23 mouse cellular contexts compared by ENCODE assay signal in genomic region chr5:148493025-148493424, GRCm38 (mm10). TPM values are rescaled to one million over a fixed set of nuclear protein-coding genes. Genes with fewer than 3 reads are reported as not detected.
A peak's percentile ranks its signal among the peaks of the same experiment; 100 is the strongest.
DNase-seq lines count a peak whose midpoint lies in the region; TF ChIP-seq lines count a peak whose summit lies in the region.
"Had no signal": no experiment of that assay in that cellular context is flagged by ENCODE, and none has a peak within 500 bp of the region (broad histone marks: within the 10 kb centered on the region; RNA-seq: fewer than 3 reads in every experiment).

No protein-coding gene starts in this region.

- H3K27me3 ChIP-seq in spleen, adult 2 months (ENCODE audit: control insufficient read depth, insufficient read depth, low read length) = no peaks in the 10 kb centered on the region
- H3K27me3 ChIP-seq: embryonic facial prominence, embryonic 13.5 days; forebrain, embryonic 13.5 days; heart, embryonic 12.5 days; hindbrain, embryonic 12.5 days; lung, embryonic 15.5 days; midbrain, embryonic 12.5 days had no signal

- peak; percentile 65 to 69 for DNase-seq in B cell, adult 2 months
- peak; percentile 45 to 47 for DNase-seq in spleen, adult 2 months (ENCODE audit: low read depth in 1 of 2, low spot score in 2 of 2)
- no peak for DNase-seq in frontal cortex, postnatal 25 days (ENCODE audit: low spot score in 2 of 2)
- DNase-seq in embryo, embryonic 11 days = no peak
- DNase-seq in adrenal gland, adult 2 months = no peak
- DNase-seq: adrenal gland, postnatal 36 days; cerebellum, adult 18-20 months; cerebellum, postnatal 14 days; gastrocnemius, adult 2 months; heart, postnatal 10 days; kidney, adult 18-20 months; right cerebral cortex, postnatal 14 days had no signal

- H3K79me2 ChIP-seq in macrophage (ENCODE audit: inconsistent target) = no peaks in the 10 kb centered on the region

- H3K4me3 ChIP-seq in bone marrow, adult 2 months (replicated peaks; ENCODE audit: control insufficient read depth, low read depth, low read length) = no peak overlapping the region
- H3K4me3 ChIP-seq in macrophage (ENCODE audit: inconsistent target) = no peak overlapping the region
- H3K4me3 ChIP-seq in spleen, adult 2 months (ENCODE audit: extremely low read depth, insufficient read depth, insufficient read length) = no peak overlapping the region
- H3K4me3 ChIP-seq: embryonic facial prominence, embryonic 13.5 days; forebrain, embryonic 13.5 days; gastrocnemius, adult 2 months; heart, embryonic 12.5 days; hindbrain, embryonic 12.5 days; left cerebral cortex, adult 2 months; lung, embryonic 15.5 days; midbrain, embryonic 12.5 days had no signal

- TF ChIP-seq CTCF in bone marrow, adult 2 months (IDR thresholded peaks at IDR 0.05; ENCODE audit: control insufficient read depth, insufficient read depth, low read length) = no peak
- TF ChIP-seq CTCF in spleen, adult 2 months (IDR thresholded peaks at IDR 0.05; ENCODE audit: extremely low read depth, insufficient read depth, insufficient read length, insufficient replicate concordance) = no peak

- 8% methylated on average over 4 of the region's 4 CpGs for WGBS in bone marrow, adult 2 months
- WGBS in macrophage (ENCODE audit: missing documents) = 15% methylated on average over 4 of the region's 4 CpGs
- whole genome bisulfite sequencing in spleen, adult 2 months = 15% methylated on average over 4 of the region's 4 CpGs

- TF ChIP-seq POLR2A in bone marrow, adult 2 months (IDR thresholded peaks at IDR 0.05; ENCODE audit: borderline replicate concordance, control insufficient read depth, low read depth, low read length) = no peak
- no peak for TF ChIP-seq POLR2A in spleen, adult 2 months (IDR thresholded peaks at IDR 0.05; ENCODE audit: low read depth, low read length)

- peak overlapping the region; percentile 3; the same call in 1 of the 2 replicates for H3K27ac ChIP-seq in bone marrow, adult 2 months (ENCODE audit: control insufficient read depth, insufficient read depth, low read depth, low read length, poor library complexity)
- peak overlapping the region; percentile 51 for H3K27ac ChIP-seq in macrophage
- peak overlapping the region; percentile 56 for H3K27ac ChIP-seq in spleen, adult 2 months (ENCODE audit: insufficient read depth, low read length)
- H3K27ac ChIP-seq: embryonic facial prominence, embryonic 13.5 days; forebrain, embryonic 13.5 days; gastrocnemius, adult 2 months; hindbrain, embryonic 12.5 days; kidney, postnatal 0 days; left cerebral cortex, adult 2 months; liver, embryonic 14.5 days; lung, embryonic 15.5 days; midbrain, embryonic 12.5 days had no signal

- no peaks in the 10 kb centered on the region for H3K36me3 ChIP-seq in macrophage (ENCODE audit: inconsistent target)
- no peaks in the 10 kb centered on the region for H3K36me3 ChIP-seq in spleen, adult 2 months (ENCODE audit: control insufficient read depth, insufficient read depth, low read length)
- H3K36me3 ChIP-seq: embryonic facial prominence, embryonic 13.5 days; heart, embryonic 12.5 days; hindbrain, embryonic 12.5 days; lung, embryonic 15.5 days; midbrain, embryonic 12.5 days had no signal

- H3K4me1 ChIP-seq in bone marrow, adult 2 months (ENCODE audit: control insufficient read depth, insufficient read depth, low read length) = no peaks in the 10 kb centered on the region; the same call in 1 of the 2 replicates
- H3K4me1 ChIP-seq in spleen, adult 2 months (ENCODE audit: control insufficient read depth, insufficient read depth, insufficient read length) = peaks cover 7% of the 10 kb centered on the region

RNA-seq across cellular contexts. Expression of gene Ubl3, which starts 59.6 kb away (rescaled TPM):
- polyA plus RNA-seq in bone marrow, adult 2 months (2011; ENCODE audit: insufficient read depth, insufficient read length, low replicate concordance, missing spikeins) = 21.1 and 31.1 TPM in 2 replicates
- total RNA-seq in macrophage (2018; cell fraction: chromatin; rRNA removed) = 100 to 1,000 TPM in 25 of 26 experiments, 10 to 100 TPM in 1; 70.4 to 545 (median 156) TPM
- total RNA-seq in macrophage (2018; cell fraction: cytosol; rRNA removed) = 100 to 1,000 TPM; 155 to 296 (median 210) TPM
- total RNA-seq in macrophage (2018; cell fraction: nucleus; rRNA removed) = 100 to 1,000 TPM; 120 to 291 (median 146) TPM
- polyA plus RNA-seq in macrophage (2018) = 131 to 179 TPM (median 142 TPM) in 3 replicates
- 47.2 and 57.5 TPM in 2 replicates for polyA plus RNA-seq in spleen, adult 2 months (2012; rRNA removed)
- total RNA-seq in adrenal gland, adult 2 months (2021) = 100 to 1,000 TPM; 163 to 167 TPM
- 90.5 and 90.9 TPM in 2 replicates for polyA plus RNA-seq in adrenal gland, adult 2 months (2012; rRNA removed)

Comparison
In these comparisons a context has a peak if more than half of its experiments do, and no peak if none do; other contexts are left out.
1. DNase-seq: peak in B cell, adult 2 months (2 of 2) and spleen, adult 2 months (2 of 2); none in frontal cortex, postnatal 25 days (0 of 2), embryo, embryonic 11 days (single experiment) and adrenal gland, adult 2 months (single experiment).
2. H3K27ac ChIP-seq: peak in every context shown above with its lines; median percentile 56 in spleen, adult 2 months; 51 in macrophage; 3 in bone marrow, adult 2 months.